Mouse (Mus musculus): ENCODE data around the gene Tamm41.

DNA sequence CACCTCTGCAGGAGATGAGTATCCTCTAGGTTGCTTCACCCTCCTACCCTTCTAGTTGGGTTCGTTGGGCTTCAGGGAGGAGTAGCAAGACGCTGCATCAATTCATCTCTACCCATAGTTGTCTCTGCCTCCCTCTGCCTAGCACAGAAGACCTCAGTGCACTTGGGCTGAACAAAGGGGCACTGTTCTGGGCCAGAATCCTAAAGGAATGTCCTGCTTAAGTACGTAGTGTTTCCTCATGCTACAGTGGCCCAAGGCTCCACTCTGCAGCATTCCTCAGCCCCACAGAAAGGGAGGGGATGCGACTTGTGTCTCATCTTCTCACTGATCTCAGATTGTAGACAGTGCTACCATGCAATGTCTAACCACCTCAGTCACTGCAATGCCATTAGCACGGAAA is 74.0 kb downstream of the Tamm41 start:
- TF ChIP-seq POLR2A (IDR thresholded peaks at IDR 0.05; ENCODE audit: low read depth, low read length), result no peak
- no peak for TF ChIP-seq CTCF (conservative IDR thresholded peaks at IDR 0.05; ENCODE audit: insufficient read depth, insufficient read length, low read depth, low read length)
